Mouse (Mus musculus): ENCODE results near the gene Gng11. TPM values are rescaled to one million over a fixed set of nuclear protein-coding genes. Genes with fewer than 3 reads are reported as not detected.

Gng11 gene
- 18.4 and 23.7 TPM in 2 replicates for polyA plus RNA-seq (2015; fragmentation: Nextera tagmentation; extraction: Ambion mirVana)

DNA sequence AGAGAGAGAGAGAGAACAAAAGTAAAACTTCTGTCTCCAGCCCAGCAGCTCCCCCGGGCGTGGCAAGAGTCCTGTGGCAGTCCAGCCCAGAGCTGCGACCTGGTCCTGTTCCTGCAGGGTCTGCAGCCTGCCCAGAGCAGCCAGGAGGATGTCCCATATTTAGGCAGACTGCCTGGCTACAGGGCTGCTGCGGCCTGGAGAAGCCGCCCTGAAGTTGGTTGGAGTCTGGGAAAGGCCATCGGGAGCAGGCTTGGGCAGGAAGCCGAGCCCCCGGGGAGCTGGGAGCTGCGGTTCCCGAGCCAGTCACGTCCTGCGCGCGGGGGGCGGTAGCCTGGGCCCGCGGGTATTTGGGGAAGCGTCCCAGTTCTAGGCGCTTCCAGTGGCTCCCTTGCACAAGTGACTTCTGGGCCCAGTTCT, at the start of gene Gng11:
TSS of gene Gng11 (plus strand) at position 15 of the 417 bp plus-strand sequence.
- H3K4me3 ChIP-seq (replicated peaks; ENCODE audit: low read length): peak within 1 kb of the TSS; percentile 21
- 3% methylated on average over 19 of the region's 19 CpGs for WGBS
- peak within 1 kb of the TSS; percentile 16 for H3K9ac ChIP-seq (replicated peaks; ENCODE audit: low read depth, low read length)
- no peak within 1 kb of the TSS for H3K27ac ChIP-seq (ENCODE audit: low read length)
- no peaks in the 10 kb centered on the region for H3K36me3 ChIP-seq (ENCODE audit: control insufficient read depth, insufficient read depth)
- ATAC-seq: peak; percentile 78; the same call in 1 of the 2 replicates
- H3K9me3 ChIP-seq (ENCODE audit: control insufficient read depth, low read length): no peaks in the 10 kb centered on the region
- H3K4me2 ChIP-seq (ENCODE audit: low read length): peak within 1 kb of the TSS; percentile 39
- no peaks in the 10 kb centered on the region for H3K27me3 ChIP-seq (replicated peaks; ENCODE audit: control insufficient read depth, insufficient read depth, low read length)
- peaks cover 4% of the 10 kb centered on the region for H3K4me1 ChIP-seq (replicated peaks; ENCODE audit: control insufficient read depth, insufficient read depth, low read length)

DNA sequence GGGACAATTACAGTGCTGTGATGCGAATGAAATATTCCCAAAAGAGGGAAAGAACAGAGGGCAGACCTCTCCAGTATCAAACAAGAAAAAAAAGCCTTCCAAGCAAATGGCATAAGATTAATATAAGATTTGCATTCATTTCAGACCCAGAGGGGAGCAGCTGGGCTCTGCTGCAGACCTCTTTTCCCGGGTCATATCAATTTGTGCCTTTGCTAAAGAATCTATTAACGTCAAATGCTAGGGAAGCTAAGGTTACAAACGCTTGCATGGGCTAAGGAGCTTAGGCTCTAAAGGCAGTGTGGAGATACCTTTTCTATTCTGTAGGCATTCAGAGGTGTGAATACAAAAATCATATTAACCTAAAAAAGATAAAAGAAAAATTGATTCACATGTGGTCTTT, 48.7 kb upstream of the Gng11 start:
- no peaks in the 10 kb centered on the region for H3K36me3 ChIP-seq (ENCODE audit: control insufficient read depth, insufficient read depth)
- H3K27ac ChIP-seq (ENCODE audit: low read length): no peak overlapping the region
- no peaks in the 10 kb centered on the region for H3K9me3 ChIP-seq (ENCODE audit: control insufficient read depth, low read length)
- 59% methylated on average over 4 of the region's 4 CpGs for WGBS
- no peak for ATAC-seq
- H3K9ac ChIP-seq (replicated peaks; ENCODE audit: low read depth, low read length): no peak overlapping the region
- no peak overlapping the region for H3K4me3 ChIP-seq (replicated peaks; ENCODE audit: low read length)
- H3K4me1 ChIP-seq (replicated peaks; ENCODE audit: control insufficient read depth, insufficient read depth, low read length): no peaks in the 10 kb centered on the region
- no peaks in the 10 kb centered on the region for H3K27me3 ChIP-seq (replicated peaks; ENCODE audit: control insufficient read depth, insufficient read depth, low read length)
- no peak overlapping the region for H3K4me2 ChIP-seq (ENCODE audit: low read length)

DNA sequence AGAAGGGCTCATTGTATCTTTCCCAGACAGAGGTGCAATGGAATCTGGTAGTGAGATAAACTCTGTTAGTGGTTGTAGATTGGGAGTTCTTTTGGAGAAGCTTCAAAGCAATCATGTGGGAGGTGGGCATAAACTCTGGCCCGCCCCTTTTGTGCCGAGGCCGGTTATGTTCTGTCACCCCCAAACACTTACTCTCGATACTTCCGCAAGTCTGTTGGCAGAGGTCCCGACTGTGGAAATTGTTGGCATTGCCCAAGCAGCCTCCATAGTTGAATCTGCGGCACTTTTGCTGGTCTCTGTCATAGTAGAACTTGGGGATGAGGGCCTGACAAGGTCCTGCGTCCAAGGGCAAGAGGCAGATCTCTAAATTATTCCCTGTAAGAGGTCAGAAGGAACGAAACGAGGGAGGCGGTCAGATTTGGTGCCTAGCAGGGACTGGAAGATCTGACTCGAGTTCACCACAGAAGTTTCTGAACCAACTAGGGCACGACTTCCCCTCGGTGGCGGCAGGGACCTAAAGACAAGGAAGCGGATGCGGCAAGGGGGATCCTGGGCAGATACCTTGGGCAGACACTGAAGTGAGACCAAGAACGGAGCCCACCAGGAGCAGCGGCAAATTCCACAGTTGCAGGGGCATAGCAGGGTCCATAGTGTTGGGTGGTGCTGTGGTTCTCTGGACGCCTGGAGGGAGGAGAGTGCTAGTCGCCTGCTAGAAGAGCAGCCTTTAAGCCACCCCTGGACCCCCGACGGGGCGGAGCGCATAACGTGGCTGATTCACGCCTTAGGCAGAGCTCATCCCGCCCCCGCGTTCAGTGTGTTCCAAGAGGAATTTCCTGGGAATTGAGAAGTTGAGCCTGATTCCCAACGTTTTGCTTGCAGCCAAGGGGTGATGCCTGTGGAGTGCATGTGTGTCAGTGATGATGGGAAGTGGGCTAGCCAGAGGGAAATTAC, 35.8 kb upstream of the Gng11 start:
- Histone ChIP-seq H3K9ac (replicated peaks; ENCODE audit: low read depth, low read length) (no peak overlapping the region), H3K27me3 (replicated peaks; ENCODE audit: control insufficient read depth, insufficient read depth, low read length) (no peaks in the 10 kb centered on the region; the same call in 1 of the 2 replicates), H3K9me3 (ENCODE audit: control insufficient read depth, low read length) (no peaks in the 10 kb centered on the region), H3K27ac (ENCODE audit: low read length) (no peak overlapping the region), H3K4me2 (ENCODE audit: low read length) (peak overlapping the region; percentile 32), H3K4me3 (replicated peaks; ENCODE audit: low read length) (no peak overlapping the region), H3K4me1 (replicated peaks; ENCODE audit: control insufficient read depth, insufficient read depth, low read length) (no peaks in the 10 kb centered on the region), H3K36me3 (ENCODE audit: control insufficient read depth, insufficient read depth) (no peaks in the 10 kb centered on the region)
- 30% methylated on average over 31 of the region's 31 CpGs for WGBS
- ATAC-seq: no peak

DNA sequence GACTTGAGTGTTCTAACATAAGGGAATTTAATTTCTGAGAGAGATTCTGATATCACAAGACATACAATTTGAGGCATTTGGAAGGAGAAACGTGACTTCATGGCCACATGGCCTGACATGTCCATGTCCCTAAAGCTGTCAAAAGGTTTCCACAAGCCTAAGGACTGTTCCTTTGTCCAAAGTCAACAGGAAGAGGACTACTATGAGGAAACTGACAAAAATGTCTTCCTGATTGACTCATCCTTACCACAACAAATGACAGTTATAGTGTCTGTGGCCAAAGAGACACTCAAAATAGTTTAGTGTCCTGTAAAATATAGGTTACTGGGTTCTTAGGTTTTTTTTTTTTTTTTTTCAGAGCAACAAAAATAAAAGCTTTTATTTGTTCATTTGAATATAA, 30.0 kb upstream of the Gng11 start:
- Histone ChIP-seq H3K9me3 (ENCODE audit: control insufficient read depth, low read length) (no peaks in the 10 kb centered on the region), H3K4me2 (ENCODE audit: low read length) (no peak overlapping the region), H3K27ac (ENCODE audit: low read length) (no peak overlapping the region), H3K4me3 (replicated peaks; ENCODE audit: low read length) (no peak overlapping the region), H3K4me1 (replicated peaks; ENCODE audit: control insufficient read depth, insufficient read depth, low read length) (no peaks in the 10 kb centered on the region), H3K9ac (replicated peaks; ENCODE audit: low read depth, low read length) (no peak overlapping the region), H3K27me3 (replicated peaks; ENCODE audit: control insufficient read depth, insufficient read depth, low read length) (no peaks in the 10 kb centered on the region), H3K36me3 (ENCODE audit: control insufficient read depth, insufficient read depth) (no peaks in the 10 kb centered on the region)
- no peak for ATAC-seq
- 81% methylated on average over 1 of the region's 1 CpGs for WGBS

DNA sequence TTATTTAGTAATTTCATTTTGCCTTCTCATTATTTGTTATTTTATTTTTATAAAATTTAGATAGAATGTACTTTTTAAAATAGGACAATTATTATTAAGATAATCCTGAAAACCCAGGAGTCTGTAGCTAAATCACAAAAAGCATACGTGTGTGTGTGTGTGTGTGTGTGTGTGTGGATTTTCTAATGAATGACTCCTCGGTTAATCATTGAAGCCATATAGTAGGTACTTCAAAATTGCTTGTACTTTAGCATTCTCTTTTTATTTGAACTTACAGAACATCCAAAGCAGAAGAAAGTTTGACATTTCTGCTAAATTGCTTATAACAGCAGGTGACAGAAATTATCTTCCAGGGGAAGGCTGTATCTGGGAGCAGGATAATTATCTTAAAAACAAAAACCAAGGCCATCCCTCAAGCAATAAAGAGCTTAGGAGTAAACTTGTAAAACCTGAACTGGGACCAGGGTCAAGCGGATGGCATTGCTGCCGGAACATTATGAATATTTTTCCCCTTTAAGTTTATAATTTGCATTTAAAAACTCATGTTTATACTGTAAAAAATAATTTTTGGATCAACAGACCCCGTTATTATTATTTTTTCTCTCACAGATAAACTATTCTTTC, 20.9 kb upstream of the Gng11 start:
- WGBS: 93% methylated on average over 5 of the region's 5 CpGs
- H3K4me2 ChIP-seq (ENCODE audit: low read length): no peak overlapping the region
- H3K4me1 ChIP-seq (replicated peaks; ENCODE audit: control insufficient read depth, insufficient read depth, low read length): no peaks in the 10 kb centered on the region
- H3K4me3 ChIP-seq (replicated peaks; ENCODE audit: low read length): no peak overlapping the region
- H3K27me3 ChIP-seq (replicated peaks; ENCODE audit: control insufficient read depth, insufficient read depth, low read length): no peaks in the 10 kb centered on the region
- ATAC-seq: no peak
- no peak overlapping the region for H3K27ac ChIP-seq (ENCODE audit: low read length)
- no peaks in the 10 kb centered on the region for H3K36me3 ChIP-seq (ENCODE audit: control insufficient read depth, insufficient read depth)
- no peaks in the 10 kb centered on the region for H3K9me3 ChIP-seq (ENCODE audit: control insufficient read depth, low read length)
- H3K9ac ChIP-seq (replicated peaks; ENCODE audit: low read depth, low read length): no peak overlapping the region

DNA sequence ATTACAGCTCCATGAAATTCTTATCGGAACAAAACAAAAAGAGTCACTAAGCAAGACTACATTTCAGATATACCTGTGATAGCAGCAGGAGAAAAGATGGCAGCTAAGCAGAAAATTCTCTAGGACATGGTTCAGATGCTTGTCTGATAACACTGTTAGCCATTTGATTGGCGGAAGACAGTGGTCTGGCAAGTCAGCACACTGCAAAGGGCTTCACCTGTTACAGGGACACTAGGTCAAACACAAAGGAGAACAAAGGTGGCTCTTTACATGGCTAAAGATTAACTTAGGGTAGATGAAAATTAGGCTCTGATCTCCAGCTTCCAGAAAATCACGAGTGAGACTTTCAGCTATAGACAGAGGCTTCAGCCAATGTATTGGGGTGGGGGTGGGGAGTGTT, 15.0 kb upstream of the Gng11 start, which contains the start of gene Tfpi2:
TSS of gene Tfpi2 (minus strand) at position 170 of the 400 bp plus-strand sequence.
- ATAC-seq: no peak
- no peaks in the 10 kb centered on the region for H3K9me3 ChIP-seq (ENCODE audit: control insufficient read depth, low read length)
- no peak within 1 kb of the TSS for H3K27ac ChIP-seq (ENCODE audit: low read length)

DNA sequence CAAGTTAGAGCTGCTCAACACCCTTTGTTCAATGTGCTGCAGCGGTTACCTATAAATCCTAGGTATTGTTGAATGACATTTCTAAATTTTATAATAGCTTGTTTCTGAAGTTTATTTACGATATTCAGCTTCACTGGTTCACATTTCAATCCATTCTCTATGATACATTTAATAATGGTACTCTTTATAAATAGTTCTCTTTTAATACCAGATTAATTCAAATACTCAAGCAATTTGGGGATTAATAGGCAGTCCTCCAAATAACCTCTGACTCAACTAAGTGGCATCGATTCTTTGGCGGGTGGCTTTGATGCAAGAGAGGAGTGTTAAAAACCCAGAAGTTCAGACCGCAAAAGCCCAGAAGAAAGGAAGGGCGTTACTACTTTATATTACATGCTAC, 10.2 kb upstream of the Gng11 start, which contains the start of gene Gngt1:
TSS of gene Gngt1 (plus strand) at position 301 of the 400 bp plus-strand sequence.
- Histone ChIP-seq H3K4me3 (replicated peaks; ENCODE audit: low read length) (no peak within 1 kb of the TSS), H3K4me1 (replicated peaks; ENCODE audit: control insufficient read depth, insufficient read depth, low read length) (no peaks in the 10 kb centered on the region), H3K27ac (ENCODE audit: low read length) (no peak within 1 kb of the TSS), H3K36me3 (ENCODE audit: control insufficient read depth, insufficient read depth) (no peaks in the 10 kb centered on the region), H3K4me2 (ENCODE audit: low read length) (no peak within 1 kb of the TSS), H3K9me3 (ENCODE audit: control insufficient read depth, low read length) (no peaks in the 10 kb centered on the region), H3K27me3 (replicated peaks; ENCODE audit: control insufficient read depth, insufficient read depth, low read length) (no peaks in the 10 kb centered on the region), H3K9ac (replicated peaks; ENCODE audit: low read depth, low read length) (no peak within 1 kb of the TSS)
- ATAC-seq: no peak
- WGBS: 80% methylated on average over 6 of the region's 6 CpGs

More for the DNA sequence above, 15.0 kb upstream of the Gng11 start, which contains the start of gene Tfpi2:
- Histone ChIP-seq H3K4me2 (ENCODE audit: low read length) (no peak within 1 kb of the TSS), H3K4me1 (replicated peaks; ENCODE audit: control insufficient read depth, insufficient read depth, low read length) (no peaks in the 10 kb centered on the region), H3K27me3 (replicated peaks; ENCODE audit: control insufficient read depth, insufficient read depth, low read length) (no peaks in the 10 kb centered on the region), H3K9ac (replicated peaks; ENCODE audit: low read depth, low read length) (no peak within 1 kb of the TSS), H3K4me3 (replicated peaks; ENCODE audit: low read length) (no peak within 1 kb of the TSS), H3K36me3 (ENCODE audit: control insufficient read depth, insufficient read depth) (no peaks in the 10 kb centered on the region)
- 80% methylated on average over 3 of the region's 3 CpGs for WGBS

DNA sequence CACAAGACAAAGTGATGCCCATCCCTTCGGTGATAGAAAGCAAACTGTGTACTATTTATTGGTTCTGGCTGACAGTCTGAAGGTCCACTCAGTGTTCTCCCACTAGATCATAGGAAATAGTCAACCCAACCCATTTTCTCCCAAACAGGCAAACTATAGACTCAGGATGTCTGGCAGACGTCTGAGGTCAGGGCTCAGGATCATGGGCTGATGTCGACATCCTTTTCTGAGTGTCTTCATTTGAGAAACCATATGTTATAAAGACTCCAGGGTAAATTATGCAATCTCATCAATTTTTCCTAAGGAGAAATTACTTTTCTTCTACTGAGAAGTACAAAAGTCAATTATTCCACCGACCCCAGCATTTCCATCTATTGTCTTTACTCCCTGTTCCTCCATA, 5.6 kb upstream of the Gng11 start:
- no peak for ATAC-seq
- Histone ChIP-seq H3K4me3 (replicated peaks; ENCODE audit: low read length) (no peak overlapping the region), H3K9me3 (ENCODE audit: control insufficient read depth, low read length) (no peaks in the 10 kb centered on the region), H3K27ac (ENCODE audit: low read length) (no peak overlapping the region), H3K4me1 (replicated peaks; ENCODE audit: control insufficient read depth, insufficient read depth, low read length) (no peaks in the 10 kb centered on the region), H3K4me2 (ENCODE audit: low read length) (no peak overlapping the region), H3K9ac (replicated peaks; ENCODE audit: low read depth, low read length) (no peak overlapping the region), H3K27me3 (replicated peaks; ENCODE audit: control insufficient read depth, insufficient read depth, low read length) (no peaks in the 10 kb centered on the region), H3K36me3 (ENCODE audit: control insufficient read depth, insufficient read depth) (no peaks in the 10 kb centered on the region)
- 87% methylated on average over 4 of the region's 4 CpGs for WGBS

DNA sequence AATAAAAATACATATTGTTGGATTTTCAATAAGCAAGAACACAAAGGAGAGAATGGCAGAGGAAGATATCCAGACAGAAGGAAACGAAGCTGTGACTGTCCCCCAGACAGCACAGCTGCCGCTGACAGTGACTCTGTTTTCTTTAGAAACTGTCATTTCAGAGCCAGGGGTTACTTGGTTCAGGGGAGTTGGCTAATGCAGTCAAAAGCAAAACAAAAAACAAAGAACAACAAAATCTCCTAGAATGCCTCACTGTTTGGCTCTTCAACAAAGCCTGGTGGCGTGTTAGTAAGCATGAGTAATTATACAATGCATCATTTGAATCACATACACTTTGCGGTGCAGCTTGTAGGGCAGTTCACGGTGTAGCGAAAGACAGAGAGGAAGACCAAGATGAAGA, 4.4 kb upstream of the Gng11 start:
- WGBS: 53% methylated on average over 6 of the region's 6 CpGs
- no peaks in the 10 kb centered on the region for H3K36me3 ChIP-seq (ENCODE audit: control insufficient read depth, insufficient read depth)
- no peaks in the 10 kb centered on the region for H3K9me3 ChIP-seq (ENCODE audit: control insufficient read depth, low read length)
- no peak overlapping the region for H3K4me2 ChIP-seq (ENCODE audit: low read length)
- no peak overlapping the region for H3K27ac ChIP-seq (ENCODE audit: low read length)
- no peaks in the 10 kb centered on the region for H3K27me3 ChIP-seq (replicated peaks; ENCODE audit: control insufficient read depth, insufficient read depth, low read length)
- no peak overlapping the region for H3K9ac ChIP-seq (replicated peaks; ENCODE audit: low read depth, low read length)
- H3K4me3 ChIP-seq (replicated peaks; ENCODE audit: low read length): no peak overlapping the region
- peaks cover 4% of the 10 kb centered on the region for H3K4me1 ChIP-seq (replicated peaks; ENCODE audit: control insufficient read depth, insufficient read depth, low read length)
- no peak for ATAC-seq
